Mouse (Mus musculus): ENCODE measurements around the gene Tia1.
"Not testable (repeated sequence)": the region's sequence is repeated elsewhere in the genome, so short reads cannot be mapped to it uniquely, and the experiment has no call there.

Tia1 gene

DNA sequence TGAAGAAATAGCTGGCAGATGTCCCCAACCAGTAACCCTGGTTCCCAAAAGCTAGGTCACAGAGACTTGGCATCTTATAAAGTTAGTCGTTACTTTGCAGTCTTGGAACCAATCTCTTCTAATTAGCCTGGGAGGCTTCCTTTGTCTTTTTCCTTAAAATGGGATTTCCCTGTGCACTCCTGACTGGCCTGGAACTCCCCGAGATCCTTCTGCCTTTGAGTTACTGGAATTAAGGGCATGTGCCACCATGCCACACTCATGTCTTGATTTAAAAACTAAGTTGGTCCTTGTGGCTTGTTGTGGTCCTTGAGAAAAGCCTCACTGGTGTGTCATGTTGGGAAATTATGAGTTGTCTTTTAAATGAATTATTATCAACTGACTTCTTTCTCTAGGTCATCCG is 25.7 kb upstream of the Tia1 start:
- TF ChIP-seq POU5F1 (IDR thresholded peaks at IDR 0.05; ENCODE audit: borderline replicate concordance, low read length), result no peak
- TF ChIP-seq NANOG (IDR thresholded peaks at IDR 0.05; ENCODE audit: borderline replicate concordance, low read length), result no peak
- no peak for TF ChIP-seq CTCF (conservative IDR thresholded peaks at IDR 0.05; ENCODE audit: low read length)
- peaks cover 18% of the 10 kb centered on the region for H3K4me1 ChIP-seq (replicated peaks; ENCODE audit: low read depth, low read length)
- no peaks in the 10 kb centered on the region for H3K9me3 ChIP-seq (ENCODE audit: low read length)
- H3K27me3 ChIP-seq (ENCODE audit: insufficient read depth, low read length), result no peaks in the 10 kb centered on the region
- no peak overlapping the region for H3K4me3 ChIP-seq (replicated peaks; ENCODE audit: low read length)
- peaks cover 69% of the 10 kb centered on the region for H3K36me3 ChIP-seq (ENCODE audit: insufficient read depth, low read length)

DNA sequence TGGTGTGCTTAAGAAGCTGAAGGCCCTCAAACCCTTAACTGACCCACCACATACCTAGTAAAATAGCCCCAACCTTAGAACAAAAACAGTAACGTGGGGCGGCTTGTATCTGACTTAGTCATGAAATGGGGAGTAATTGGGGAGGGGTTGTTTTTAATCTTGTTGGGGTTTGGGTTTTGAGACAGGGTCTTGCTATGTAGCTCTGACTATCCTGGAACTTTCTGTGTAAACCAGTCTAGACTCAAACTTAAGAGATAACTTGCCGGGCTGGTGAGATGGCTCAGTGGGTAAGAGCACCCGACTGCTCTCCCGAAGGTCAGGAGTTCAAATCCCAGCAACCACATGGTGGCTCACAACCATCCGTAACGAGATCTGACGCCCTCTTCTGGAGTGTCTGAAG is 23.9 kb upstream of the Tia1 start:
- not testable (repeated sequence) for H3K9me3 ChIP-seq (ENCODE audit: low read length); H3K4me3 ChIP-seq (replicated peaks; ENCODE audit: low read length); H3K4me1 ChIP-seq (replicated peaks; ENCODE audit: low read depth, low read length); H3K27me3 ChIP-seq (ENCODE audit: insufficient read depth, low read length)
- peaks cover 53% of the 10 kb centered on the region for H3K36me3 ChIP-seq (ENCODE audit: insufficient read depth, low read length)

GRCm38 (mm10) chr6:86382551-86382950 is 21.5 kb upstream of the Tia1 start:
- H3K4me1 ChIP-seq (replicated peaks; ENCODE audit: low read depth, low read length), result peaks cover 3% of the 10 kb centered on the region; the same call in 1 of the 2 replicates
- no peaks in the 10 kb centered on the region for H3K9me3 ChIP-seq (ENCODE audit: low read length)
- H3K27me3 ChIP-seq (ENCODE audit: insufficient read depth, low read length), result no peaks in the 10 kb centered on the region
- TF ChIP-seq POU5F1 (IDR thresholded peaks at IDR 0.05; ENCODE audit: borderline replicate concordance, low read length), result no peak
- TF ChIP-seq CTCF (conservative IDR thresholded peaks at IDR 0.05; ENCODE audit: low read length), result no peak
- peaks cover 40% of the 10 kb centered on the region for H3K36me3 ChIP-seq (ENCODE audit: insufficient read depth, low read length)
- H3K4me3 ChIP-seq (replicated peaks; ENCODE audit: low read length), result no peak overlapping the region

- Histone ChIP-seq H3K4me3 (replicated peaks; ENCODE audit: low read length) (no peak overlapping the region), H3K9me3 (ENCODE audit: low read length) (no peaks in the 10 kb centered on the region), H3K27me3 (ENCODE audit: insufficient read depth, low read length) (no peaks in the 10 kb centered on the region), H3K4me1 (replicated peaks; ENCODE audit: low read depth, low read length) (peaks cover 6% of the 10 kb centered on the region), H3K36me3 (ENCODE audit: insufficient read depth, low read length) (peaks cover 40% of the 10 kb centered on the region)
- TF ChIP-seq POU5F1 (IDR thresholded peaks at IDR 0.05; ENCODE audit: borderline replicate concordance, low read length) (no peak), NANOG (IDR thresholded peaks at IDR 0.05; ENCODE audit: borderline replicate concordance, low read length) (no peak), CTCF (conservative IDR thresholded peaks at IDR 0.05; ENCODE audit: low read length) (no peak)
Measured at GRCm38 (mm10) chr6:86383370-86383769, 20.6 kb upstream of the Tia1 start.

DNA sequence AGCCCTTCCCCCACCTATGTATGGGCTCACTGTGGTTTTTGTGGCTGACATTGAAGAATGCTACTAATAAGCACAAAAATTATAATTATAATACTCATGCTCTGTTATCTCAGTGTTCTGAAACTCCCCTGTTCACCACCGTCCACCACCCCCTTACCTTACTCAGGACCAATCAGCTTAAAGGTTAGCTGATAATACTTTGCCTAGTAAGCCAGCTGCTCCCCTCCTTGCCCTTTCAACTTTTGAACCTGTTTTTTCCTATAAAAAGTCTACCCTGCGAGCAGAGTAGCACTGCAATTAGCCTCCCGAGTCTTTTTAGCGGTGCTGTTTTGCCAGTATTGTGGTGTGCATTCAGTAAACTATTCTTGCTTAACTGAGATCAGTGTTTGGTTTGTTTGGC is 19.3 kb upstream of the Tia1 start:
- H3K36me3 ChIP-seq (ENCODE audit: insufficient read depth, low read length), result peaks cover 40% of the 10 kb centered on the region
- H3K4me1 ChIP-seq (replicated peaks; ENCODE audit: low read depth, low read length), result peaks cover 13% of the 10 kb centered on the region
- no peak overlapping the region for H3K4me3 ChIP-seq (replicated peaks; ENCODE audit: low read length)
- no peak for TF ChIP-seq POU5F1 (IDR thresholded peaks at IDR 0.05; ENCODE audit: borderline replicate concordance, low read length)
- TF ChIP-seq NANOG (IDR thresholded peaks at IDR 0.05; ENCODE audit: borderline replicate concordance, low read length), result no peak
- no peak for TF ChIP-seq CTCF (conservative IDR thresholded peaks at IDR 0.05; ENCODE audit: low read length)
- H3K27me3 ChIP-seq (ENCODE audit: insufficient read depth, low read length), result no peaks in the 10 kb centered on the region
- H3K9me3 ChIP-seq (ENCODE audit: low read length), result no peaks in the 10 kb centered on the region

DNA sequence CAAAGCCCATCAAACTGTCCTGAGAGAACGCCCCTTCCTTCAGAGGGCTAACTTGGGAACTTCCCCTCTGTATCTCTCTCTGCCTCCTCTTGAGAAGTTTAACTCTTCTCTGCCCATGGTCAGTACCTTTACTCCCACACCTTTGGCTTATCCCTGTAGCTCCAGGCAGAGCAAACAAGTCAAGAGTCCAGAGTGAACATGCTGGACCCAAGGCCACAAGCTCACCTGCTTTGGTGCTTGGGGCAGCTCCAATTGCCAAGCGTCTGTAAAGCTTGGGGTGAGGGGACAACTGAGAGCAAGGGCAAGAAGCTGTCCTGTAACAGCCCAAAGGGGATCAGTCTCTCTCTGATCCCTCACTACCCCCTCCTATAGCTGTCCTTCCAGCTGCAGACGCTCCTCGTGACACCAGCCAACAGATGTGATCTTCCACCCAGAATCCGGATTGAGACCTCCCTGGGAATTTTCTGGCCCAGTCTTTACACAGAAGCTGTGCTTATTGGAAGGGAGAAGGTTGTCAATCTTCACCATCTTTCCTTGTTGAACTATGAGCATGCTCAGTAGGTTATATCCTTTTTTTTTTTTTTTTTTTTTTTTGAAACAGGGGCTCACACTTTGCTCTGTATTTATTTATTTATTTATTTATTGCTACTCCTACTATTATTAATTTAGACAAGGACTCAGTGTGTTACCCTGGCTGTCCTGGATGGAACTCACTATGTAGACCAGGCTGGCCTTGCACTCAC is 18.5 kb upstream of the Tia1 start:
- TF ChIP-seq CTCF (conservative IDR thresholded peaks at IDR 0.05; ENCODE audit: low read length), result no peak
- no peak for TF ChIP-seq NANOG (IDR thresholded peaks at IDR 0.05; ENCODE audit: borderline replicate concordance, low read length)
- TF ChIP-seq POU5F1 (IDR thresholded peaks at IDR 0.05; ENCODE audit: borderline replicate concordance, low read length), result no peak
- Histone ChIP-seq H3K4me1 (replicated peaks; ENCODE audit: low read depth, low read length) (peaks cover 13% of the 10 kb centered on the region), H3K27me3 (ENCODE audit: insufficient read depth, low read length) (no peaks in the 10 kb centered on the region), H3K4me3 (replicated peaks; ENCODE audit: low read length) (no peak overlapping the region), H3K36me3 (ENCODE audit: insufficient read depth, low read length) (peaks cover 43% of the 10 kb centered on the region), H3K9me3 (ENCODE audit: low read length) (no peaks in the 10 kb centered on the region)

DNA sequence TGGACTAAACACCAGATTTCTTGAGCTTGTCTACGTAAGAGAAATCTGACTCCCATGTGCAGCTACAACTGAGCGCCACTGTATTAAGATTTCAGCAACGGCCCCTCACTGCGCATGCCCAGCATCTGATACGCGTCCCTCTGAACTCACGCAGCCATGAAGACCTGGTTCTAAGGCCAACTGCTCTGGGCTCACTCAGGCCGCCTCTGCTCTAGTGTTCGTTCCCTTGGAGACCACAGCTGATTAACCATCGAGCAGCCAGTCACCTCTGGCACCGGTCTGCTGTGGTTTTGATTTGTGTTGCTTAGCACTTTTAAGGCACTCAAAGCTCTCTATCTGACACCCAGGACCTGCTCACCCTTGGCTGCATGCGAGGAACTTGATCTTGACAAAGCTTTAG is 16.7 kb upstream of the Tia1 start:
- peaks cover 13% of the 10 kb centered on the region for H3K4me1 ChIP-seq (replicated peaks; ENCODE audit: low read depth, low read length)
- no peak overlapping the region for H3K4me3 ChIP-seq (replicated peaks; ENCODE audit: low read length)
- TF ChIP-seq NANOG (IDR thresholded peaks at IDR 0.05; ENCODE audit: borderline replicate concordance, low read length) (no peak), CTCF (conservative IDR thresholded peaks at IDR 0.05; ENCODE audit: low read length) (no peak), POU5F1 (IDR thresholded peaks at IDR 0.05; ENCODE audit: borderline replicate concordance, low read length) (no peak)
- no peaks in the 10 kb centered on the region for H3K9me3 ChIP-seq (ENCODE audit: low read length)
- peaks cover 58% of the 10 kb centered on the region for H3K36me3 ChIP-seq (ENCODE audit: insufficient read depth, low read length)
- no peaks in the 10 kb centered on the region for H3K27me3 ChIP-seq (ENCODE audit: insufficient read depth, low read length)

GRCm38 (mm10) chr6:86388461-86388860 is 15.6 kb upstream of the Tia1 start:
- peaks cover 65% of the 10 kb centered on the region for H3K36me3 ChIP-seq (ENCODE audit: insufficient read depth, low read length)
- no peaks in the 10 kb centered on the region for H3K9me3 ChIP-seq (ENCODE audit: low read length)

GRCm38 (mm10) chr6:86391326-86391725 is 12.7 kb upstream of the Tia1 start:
- TF ChIP-seq CTCF (conservative IDR thresholded peaks at IDR 0.05; ENCODE audit: low read length), result no peak
- Histone ChIP-seq H3K36me3 (ENCODE audit: insufficient read depth, low read length) (peaks cover 74% of the 10 kb centered on the region), H3K27me3 (ENCODE audit: insufficient read depth, low read length) (no peaks in the 10 kb centered on the region), H3K4me3 (replicated peaks; ENCODE audit: low read length) (0 out of 2 replicates have a peak overlapping the region, but pooled peaks have one; percentile 13), H3K9me3 (ENCODE audit: low read length) (no peaks in the 10 kb centered on the region), H3K4me1 (replicated peaks; ENCODE audit: low read depth, low read length) (peaks cover 26% of the 10 kb centered on the region)

More at GRCm38 (mm10) chr6:86388461-86388860, 15.6 kb upstream of the Tia1 start:
- Histone ChIP-seq H3K27me3 (ENCODE audit: insufficient read depth, low read length) (no peaks in the 10 kb centered on the region), H3K4me1 (replicated peaks; ENCODE audit: low read depth, low read length) (peaks cover 13% of the 10 kb centered on the region), H3K4me3 (replicated peaks; ENCODE audit: low read length) (no peak overlapping the region; the same call in 1 of the 2 replicates)
- no peak for TF ChIP-seq POU5F1 (IDR thresholded peaks at IDR 0.05; ENCODE audit: borderline replicate concordance, low read length)
- TF ChIP-seq NANOG (IDR thresholded peaks at IDR 0.05; ENCODE audit: borderline replicate concordance, low read length), result no peak
- TF ChIP-seq CTCF (conservative IDR thresholded peaks at IDR 0.05; ENCODE audit: low read length), result no peak
